Mouse (Mus musculus) bone marrow macrophage, adult 2 months (primary cell): Measurements from ENCODE around the gene Ccl8.

Experiments used
- CTCF ChIP-seq: IDR thresholded peaks from 2 replicates; pipeline ENCODE4 v1.5.1; 2012; ENCODE audit warnings: low read depth, mild to moderate bottlenecking, low read length, moderate library complexity
- POLR2A ChIP-seq: IDR thresholded peaks from 2 replicates; pipeline ENCODE4 v1.6.1; 2012; ENCODE audit warnings: mild to moderate bottlenecking, low read depth, low read length, borderline replicate concordance

DNA sequence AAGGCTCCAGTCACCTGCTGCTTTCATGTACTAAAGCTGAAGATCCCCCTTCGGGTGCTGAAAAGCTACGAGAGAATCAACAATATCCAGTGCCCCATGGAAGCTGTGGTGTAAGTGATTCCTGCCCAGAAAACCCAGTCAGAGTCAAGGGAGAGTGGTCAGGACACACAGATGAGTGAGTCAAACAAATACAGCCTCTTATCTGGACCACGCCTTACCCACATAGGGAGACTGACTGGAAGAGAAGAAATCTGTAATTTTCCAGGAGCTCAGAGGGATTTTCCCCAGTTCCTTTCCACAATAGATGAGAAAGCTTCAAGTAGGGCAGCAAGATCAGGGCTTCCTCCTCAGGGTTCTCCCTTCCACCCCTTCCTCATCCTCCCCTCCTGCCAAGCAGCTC is 1.1 kb downstream of the Ccl8 start:
- TF ChIP-seq CTCF: no peak
- TF ChIP-seq POLR2A: no peak
